Mouse (Mus musculus) v-Abl transformed pro-B cells (cell line): Measurements from ENCODE around the gene Cyp27b1.
"Not testable (repeated sequence)": the region's sequence is repeated elsewhere in the genome, so short reads cannot be mapped to it uniquely, and the experiment has no call there.

Experiments used
- in situ Hi-C, 2 experiments: fragments of 400-800 bp; cut with MboI; formaldehyde crosslinking; loops; one replicate each; pipeline ENCODE4 v1.15.1; 2025; ENCODE audit not compliant: unreplicated experiment in 2 of 2

Cyp27b1 gene

GRCm38 (mm10) chr10:127048608-127049394, 751 bp downstream of the Cyp27b1 start:
- in situ Hi-C loops: no loop called here

- in situ Hi-C loops: no loop called here
Measured at GRCm38 (mm10) chr10:127049395-127050118, 1.5 kb downstream of the Cyp27b1 start.

GRCm38 (mm10) chr10:127050119-127050474, 2.0 kb downstream of the Cyp27b1 start:
- in situ Hi-C loops: no loop called here

- in situ Hi-C loops: no loop called here
Measured at GRCm38 (mm10) chr10:127054646-127055045, 6.6 kb downstream of the Cyp27b1 start.

GRCm38 (mm10) chr10:127055406-127055805, 7.4 kb downstream of the Cyp27b1 start:
- in situ Hi-C loops: no loop called here

GRCm38 (mm10) chr10:127056490-127056889, 8.4 kb downstream of the Cyp27b1 start:
- in situ Hi-C loops: no loop called here

DNA sequence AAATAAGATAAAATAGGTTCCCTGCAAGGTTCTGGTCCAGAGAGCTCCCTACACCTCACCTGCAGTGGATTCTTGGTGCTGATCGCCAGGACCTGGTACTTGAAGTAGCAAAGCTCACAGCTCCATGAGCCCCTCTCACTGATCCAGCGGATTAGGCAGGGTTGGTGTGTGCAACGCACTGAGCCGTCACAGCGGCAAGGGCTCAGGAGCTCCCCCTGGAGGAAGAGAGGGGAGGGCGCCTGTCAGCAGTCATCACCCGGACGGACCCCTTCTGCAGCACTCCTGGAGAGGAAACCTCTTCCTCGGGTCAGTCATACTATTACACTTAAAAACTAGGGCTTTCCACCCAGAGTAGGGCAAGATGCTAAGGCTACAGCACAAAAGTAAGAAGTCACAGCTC, 10.1 kb downstream of the Cyp27b1 start:
- in situ Hi-C loops: no loop called here

GRCm38 (mm10) chr10:127058708-127059107, 10.7 kb downstream of the Cyp27b1 start:
- in situ Hi-C loops: no loop called here

DNA sequence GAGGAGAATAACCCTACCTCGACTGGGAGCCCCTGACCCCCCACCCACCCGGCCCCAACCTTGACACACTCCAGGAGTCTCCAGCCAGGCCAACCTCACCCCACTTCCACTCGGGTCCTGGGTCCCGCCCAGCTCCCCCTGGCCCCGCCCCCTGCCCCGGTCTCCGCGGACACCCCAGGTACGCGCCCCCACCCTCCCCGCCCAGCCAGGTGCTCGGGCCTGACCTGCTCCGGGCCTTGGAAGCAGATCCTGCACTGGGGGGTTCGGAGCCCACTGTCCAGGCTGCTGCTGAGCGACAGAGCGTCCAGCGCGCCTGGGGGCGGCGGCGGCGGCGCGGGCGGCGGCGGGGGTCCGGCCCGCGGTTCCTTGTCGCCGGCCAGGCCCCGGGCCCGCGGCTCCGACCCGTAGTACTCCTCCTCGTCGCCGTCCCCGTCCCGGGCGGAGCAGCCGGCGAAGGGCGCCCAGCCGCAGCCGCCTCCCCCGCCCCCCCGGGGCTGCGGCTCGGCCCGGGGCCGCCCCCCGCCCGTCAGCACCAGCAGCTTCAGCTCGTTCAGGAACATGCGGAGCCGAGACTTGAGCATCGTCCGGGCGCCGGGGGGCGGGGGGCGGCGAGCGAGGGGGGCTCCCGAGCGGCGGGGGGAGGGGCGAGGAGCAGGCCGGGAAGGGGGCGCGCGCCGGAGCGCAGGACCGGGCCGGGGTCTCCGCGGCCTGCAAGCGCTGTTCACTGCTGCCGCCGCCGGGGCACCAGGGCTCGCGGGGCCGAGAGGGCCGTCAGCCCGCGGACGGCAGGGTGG, 11.3 kb downstream of the Cyp27b1 start:
- in situ Hi-C loops: no loop called here

DNA sequence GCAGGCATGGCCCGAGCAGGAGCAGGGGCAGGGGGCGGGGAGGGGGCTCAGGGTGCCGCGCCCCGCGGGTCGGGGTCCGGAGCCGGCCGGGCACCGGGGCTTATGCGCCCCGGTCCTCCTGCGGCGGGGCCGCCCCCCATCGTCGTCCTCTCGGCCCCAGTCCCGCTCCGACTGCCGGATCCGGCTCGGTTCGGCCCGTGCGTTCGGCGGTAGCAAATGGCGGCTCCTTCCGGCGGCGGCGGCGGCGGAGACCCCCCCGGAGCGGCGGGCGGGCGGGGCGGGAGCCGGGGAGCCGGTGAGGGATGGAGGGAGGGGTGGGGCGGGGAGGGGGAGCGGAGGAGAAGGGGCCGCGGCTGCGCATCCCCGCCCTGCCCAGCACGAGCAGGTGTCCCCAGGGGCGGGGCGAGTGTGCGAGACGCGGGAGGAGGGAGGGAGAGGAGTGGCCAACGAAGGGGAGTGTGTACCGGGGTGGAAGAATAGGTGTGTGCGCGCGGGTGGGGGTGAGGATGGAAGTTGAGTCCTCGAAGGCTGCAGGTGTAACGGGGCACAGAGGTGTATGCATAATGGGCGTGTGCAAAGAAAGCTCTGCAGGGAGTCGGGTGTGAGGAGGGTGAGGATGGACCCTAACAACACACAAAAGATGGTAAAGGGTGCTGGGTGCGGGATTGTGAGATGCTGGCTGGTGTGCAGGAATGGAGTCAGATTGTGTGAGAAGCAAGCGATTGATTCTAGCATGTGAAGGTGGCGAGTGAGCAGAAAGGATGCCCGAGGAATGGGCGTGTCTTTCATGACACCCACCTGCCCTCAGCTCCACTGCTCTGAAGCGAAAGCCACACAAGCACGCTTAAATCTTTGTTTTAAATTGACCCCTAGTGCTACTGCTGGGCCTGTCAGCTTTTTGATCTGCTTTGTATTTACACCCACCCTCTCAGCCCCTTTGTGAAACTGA, 12.2 kb downstream of the Cyp27b1 start, which contains the start of gene March9:
Gene March9, minus strand, starts transcription at position 217 of the 949 bp plus-strand sequence.
- in situ Hi-C loops: no loop called here

- in situ Hi-C loops: no loop called here
Measured at GRCm38 (mm10) chr10:127061085-127061484, 13.0 kb downstream of the Cyp27b1 start.

- in situ Hi-C loops: no loop called here
Measured at GRCm38 (mm10) chr10:127061513-127061912, 13.5 kb downstream of the Cyp27b1 start.

- in situ Hi-C loops: not testable (repeated sequence)
Measured at GRCm38 (mm10) chr10:127062101-127062500, 14.1 kb downstream of the Cyp27b1 start.

DNA sequence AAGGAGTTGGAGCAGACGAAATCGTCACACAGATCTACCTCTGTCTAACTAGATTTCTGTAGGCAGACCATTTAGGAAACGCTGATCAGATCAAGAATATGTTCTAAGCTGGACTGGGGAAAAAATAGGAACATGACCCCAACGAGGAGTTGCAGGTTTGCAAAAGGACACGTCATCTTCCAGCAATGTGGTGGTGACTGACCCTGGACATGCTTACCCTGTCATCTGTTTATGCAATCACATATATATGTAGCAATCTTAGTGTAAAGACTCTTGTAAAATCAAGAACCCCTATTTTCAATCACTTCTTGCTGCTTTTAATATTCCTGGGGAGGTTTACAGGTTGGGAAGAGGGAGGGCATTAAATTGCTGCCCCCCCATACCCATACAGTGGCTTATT, 14.5 kb downstream of the Cyp27b1 start:
- in situ Hi-C loops: no loop called here

DNA sequence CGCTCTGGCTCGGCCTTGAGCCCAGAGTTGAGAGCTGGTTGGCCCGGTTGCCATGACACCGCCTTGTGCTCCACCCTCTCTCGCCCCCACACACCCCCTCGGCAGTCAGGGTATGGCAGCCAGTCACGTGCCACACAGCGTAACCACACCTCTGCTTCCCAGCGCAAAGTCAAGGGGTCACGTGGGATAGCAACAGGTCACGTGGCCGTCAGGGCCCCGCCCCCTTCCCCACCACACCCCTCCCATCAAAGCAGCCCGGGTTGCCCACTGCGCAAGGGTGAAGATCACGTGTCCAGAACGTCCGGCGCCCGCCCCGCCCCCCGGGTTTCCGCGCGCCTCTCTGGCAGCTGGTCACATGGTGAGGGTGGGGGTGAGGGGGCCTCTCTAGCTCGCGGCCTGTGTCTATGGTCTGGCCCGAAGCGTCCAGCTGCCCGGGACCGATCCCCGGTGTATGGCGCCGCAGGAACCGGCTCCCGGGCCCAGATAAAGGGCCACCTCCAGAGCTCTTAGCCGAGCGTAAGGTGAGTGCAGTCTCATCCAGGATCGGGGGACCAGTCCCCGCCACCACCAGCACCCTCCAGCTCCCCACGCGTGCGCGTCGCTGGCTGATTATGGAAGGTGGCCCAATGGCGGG, 15.3 kb downstream of the Cyp27b1 start, which contains the start of gene Cdk4:
Gene Cdk4, plus strand, starts transcription at position 296 of the 634 bp plus-strand sequence.
- in situ Hi-C loops: no loop called here

DNA sequence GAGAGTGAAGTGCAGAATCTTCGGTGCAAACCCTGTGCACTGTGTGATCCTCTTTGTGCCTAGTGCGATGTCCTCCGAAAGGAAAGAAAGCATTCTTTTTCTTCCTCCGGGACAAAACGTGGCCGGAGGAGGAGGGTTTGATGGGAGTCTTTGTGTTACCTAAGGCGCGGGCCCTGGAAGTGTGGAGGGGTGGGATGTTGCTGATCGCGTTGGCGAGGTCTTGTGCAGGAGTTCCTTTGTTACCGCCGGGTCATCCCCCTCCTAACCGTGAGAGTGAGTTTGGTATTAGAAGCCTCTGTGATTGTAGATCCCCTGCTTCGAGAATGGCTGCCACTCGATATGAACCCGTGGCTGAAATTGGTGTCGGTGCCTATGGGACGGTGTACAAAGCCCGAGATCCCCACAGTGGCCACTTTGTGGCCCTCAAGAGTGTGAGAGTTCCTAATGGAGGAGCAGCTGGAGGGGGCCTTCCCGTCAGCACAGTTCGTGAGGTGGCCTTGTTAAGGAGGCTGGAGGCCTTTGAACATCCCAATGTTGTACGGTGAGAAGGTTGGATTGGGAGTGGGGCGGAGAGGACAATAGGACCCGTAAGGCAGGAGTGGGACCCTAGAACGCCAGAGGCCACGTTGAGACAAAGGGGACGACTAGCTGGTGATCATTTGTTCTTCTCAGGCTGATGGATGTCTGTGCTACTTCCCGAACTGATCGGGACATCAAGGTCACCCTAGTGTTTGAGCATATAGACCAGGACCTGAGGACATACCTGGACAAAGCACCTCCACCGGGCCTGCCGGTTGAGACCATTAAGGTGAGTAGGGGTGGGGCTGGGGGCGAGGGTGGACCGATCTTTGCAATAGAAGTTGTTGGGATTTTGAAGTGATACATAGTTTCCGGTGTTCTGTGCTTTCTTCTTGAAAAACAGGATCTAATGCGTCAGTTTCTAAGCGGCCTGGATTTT, 16.1 kb downstream of the Cyp27b1 start:
- in situ Hi-C loops: no loop called here

GRCm38 (mm10) chr10:127065981-127066380, 17.9 kb downstream of the Cyp27b1 start:
- in situ Hi-C loops: no loop called here

DNA sequence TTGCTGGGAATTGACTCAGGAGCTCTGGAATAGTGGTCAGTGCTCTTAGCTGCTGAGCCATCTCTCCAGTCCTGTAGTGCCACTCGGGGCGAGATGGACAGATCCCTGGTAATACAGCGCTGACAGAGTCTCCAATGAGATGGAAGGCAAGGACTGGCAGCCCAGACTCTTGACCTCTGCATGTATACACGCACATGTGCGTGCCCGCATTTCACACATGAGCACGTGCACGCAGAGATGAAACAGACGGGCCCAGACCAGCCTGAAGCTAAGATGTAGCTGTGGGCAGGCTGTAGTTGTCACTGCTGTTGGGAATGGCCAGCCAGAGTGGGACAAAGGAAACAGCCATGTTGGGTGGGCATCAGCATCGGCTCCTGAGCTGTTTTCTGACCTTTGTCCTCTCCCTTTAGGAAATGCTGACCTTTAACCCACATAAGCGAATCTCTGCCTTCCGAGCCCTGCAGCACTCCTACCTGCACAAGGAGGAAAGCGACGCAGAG, 18.5 kb downstream of the Cyp27b1 start:
- in situ Hi-C loops: no loop called here
